Mouse (Mus musculus): ENCODE measurements at regions not wholly inside any gene's neighbourhood (a gene's known extent, or its start where the extent isn't known, plus 50 kb on each side); places are given as distances from the start of the nearest gene placed in this dataset.

GRCm38 (mm10) chr12:8424515-8424914 is 75.3 kb downstream of the Rhob start:
- TF ChIP-seq POLR2A (IDR thresholded peaks at IDR 0.05; ENCODE audit: control insufficient read depth, low read depth, low read length) (no peak), CTCF (IDR thresholded peaks at IDR 0.05; ENCODE audit: control insufficient read depth, insufficient read depth, insufficient replicate concordance, low read depth, low read length) (no peak)

Measured in testis, adult 2 months (tissue).